Mouse (Mus musculus) right cerebral cortex, postnatal 4 days (tissue): ENCODE measurements around the gene Endou.
A peak's percentile ranks its signal among the peaks of the same experiment; 100 is the strongest.

Experiments used
- DNase-seq: peaks from one replicate; pipeline ENCODE4 v3.0.0-alpha.2; 2022

Endou gene

DNA sequence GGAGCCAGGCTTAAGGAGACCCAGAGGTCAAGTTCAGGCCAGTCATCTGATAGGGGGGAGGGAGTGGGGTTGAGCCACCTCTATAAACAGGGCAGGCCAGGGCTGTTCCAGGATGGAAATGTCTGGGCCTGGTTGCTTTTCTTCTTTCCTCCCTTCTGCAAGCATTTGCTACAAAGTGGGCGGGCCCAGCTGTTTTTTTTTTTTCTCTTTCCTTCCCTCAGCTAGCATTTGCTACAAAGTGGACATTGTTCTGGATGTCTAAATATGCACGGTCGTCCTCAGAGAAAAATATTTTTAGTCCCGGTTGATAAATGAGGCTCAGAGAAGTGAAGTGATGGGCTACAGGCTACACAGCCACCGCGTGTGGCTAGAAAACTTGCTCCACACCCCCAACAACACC lies 23.3 kb upstream of the Endou start:
- no peak for DNase-seq

DNA sequence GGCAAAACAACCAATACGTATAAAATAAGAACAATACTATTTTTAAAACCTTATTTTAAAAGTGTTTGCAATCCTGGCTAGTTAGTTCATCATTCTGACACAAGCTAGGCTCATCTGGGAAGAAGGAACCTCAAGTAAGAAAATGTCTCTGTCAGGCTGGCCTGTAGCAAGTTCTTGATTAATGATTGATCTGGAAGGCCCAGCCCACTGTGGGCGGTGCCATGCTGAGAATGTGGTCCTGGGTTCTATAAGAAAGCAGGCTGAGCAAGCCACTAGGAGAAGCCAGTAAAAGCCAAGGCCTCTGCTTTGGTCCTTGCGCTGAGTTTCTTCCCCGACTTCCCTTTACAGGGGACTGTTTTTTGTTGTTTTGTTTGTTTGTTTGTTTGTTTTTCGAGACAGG lies 21.4 kb upstream of the Endou start:
- DNase-seq, result no peak

DNA sequence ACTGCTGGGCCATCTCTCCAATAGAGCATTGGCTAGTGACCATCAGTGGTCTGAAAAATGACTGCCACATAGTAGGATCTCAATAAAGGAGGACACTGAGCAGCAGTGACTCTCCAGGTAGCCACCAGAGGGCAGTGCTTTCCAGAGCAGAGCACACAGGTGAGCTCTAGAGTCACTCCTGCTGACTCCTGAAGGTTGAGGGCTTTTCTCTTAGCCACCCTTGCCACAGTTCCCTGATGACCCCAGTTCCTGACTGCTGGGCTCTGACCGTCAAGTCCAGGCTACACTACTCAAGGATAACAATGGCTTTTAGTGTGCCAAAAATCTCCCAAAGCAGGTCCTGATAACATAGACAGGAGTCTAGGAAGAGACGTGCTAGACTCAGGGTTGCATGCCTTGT lies 20.5 kb upstream of the Endou start:
- DNase-seq, result no peak

DNA sequence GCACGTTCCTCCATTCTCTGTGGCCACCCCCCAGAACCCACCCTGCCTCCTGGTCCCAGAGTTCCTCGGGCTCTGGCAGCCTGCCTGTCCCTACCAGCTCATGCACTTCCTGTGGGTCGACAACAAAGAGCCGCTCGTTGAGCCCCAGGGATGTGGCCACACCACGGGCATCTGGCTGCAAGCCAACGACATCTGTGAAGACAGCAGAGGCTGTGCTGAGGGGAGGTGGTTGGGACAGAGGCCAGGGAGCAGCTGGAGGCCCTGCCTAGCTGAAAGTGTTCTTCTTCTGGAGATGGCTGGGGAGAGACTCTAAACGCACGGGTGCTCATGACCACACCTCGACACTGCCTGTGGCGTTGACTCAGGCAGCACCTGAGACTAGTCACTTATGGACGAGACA lies 19.6 kb upstream of the Endou start:
- peak; percentile 86 for DNase-seq

DNA sequence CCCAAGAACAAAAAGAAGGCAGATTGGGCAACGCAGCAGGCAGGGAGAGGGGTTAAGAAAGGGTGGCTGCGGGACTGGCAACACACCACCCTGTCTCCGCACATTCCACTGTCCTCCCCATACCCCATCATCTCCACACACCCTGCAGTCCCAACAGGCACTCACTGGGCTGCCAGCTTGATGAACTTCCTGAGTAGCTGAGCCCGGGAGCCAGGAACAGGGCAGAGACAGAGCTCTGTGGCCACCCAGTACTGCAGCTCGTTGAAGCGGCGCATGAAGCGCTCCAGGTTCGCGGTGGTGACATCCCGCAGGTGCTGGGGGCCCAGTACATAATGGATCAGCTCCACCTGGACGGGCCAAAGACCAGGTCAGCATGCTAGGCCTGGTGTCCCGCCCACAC lies 18.7 kb upstream of the Endou start:
- no peak for DNase-seq

DNA sequence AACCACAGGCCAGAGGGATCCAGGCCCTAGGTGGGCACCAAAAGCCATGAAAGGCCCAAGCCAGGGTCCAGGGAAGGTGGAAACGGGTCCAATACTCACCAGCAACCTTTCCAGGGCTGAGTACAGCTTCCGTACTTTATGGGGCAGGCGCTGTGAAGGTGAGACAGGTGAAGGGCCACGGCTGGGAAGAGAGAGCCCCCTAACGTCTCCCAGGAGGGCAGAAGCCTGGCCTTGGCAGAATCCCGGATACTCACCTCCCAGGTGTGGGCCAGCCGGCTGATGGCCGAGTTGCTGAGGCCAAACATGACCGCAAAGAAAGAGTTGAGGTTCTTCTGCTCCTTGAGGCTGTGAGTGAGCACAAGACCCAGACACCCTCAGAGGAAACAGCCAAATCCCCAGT lies 18.3 kb upstream of the Endou start:
- DNase-seq, result no peak

DNA sequence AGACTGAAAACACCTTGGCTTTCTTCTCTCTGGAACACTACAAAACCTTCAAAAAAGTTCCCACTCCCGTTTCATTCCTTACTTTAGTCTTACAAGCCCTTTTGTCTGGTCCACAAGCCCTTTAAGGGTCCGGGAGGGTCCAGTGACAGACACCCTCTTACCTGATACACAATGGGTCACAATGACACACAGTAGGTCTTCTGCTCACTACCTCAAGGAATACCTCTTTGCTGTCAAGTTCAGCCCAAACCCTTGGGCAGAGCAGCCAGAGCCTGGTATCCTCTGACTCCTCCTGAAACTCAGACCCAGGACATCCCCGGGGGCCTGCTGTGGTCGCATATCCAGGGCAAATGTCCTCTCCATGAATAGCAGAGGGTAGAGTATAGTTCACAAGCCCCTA lies 17.8 kb upstream of the Endou start:
- no peak for DNase-seq

DNA sequence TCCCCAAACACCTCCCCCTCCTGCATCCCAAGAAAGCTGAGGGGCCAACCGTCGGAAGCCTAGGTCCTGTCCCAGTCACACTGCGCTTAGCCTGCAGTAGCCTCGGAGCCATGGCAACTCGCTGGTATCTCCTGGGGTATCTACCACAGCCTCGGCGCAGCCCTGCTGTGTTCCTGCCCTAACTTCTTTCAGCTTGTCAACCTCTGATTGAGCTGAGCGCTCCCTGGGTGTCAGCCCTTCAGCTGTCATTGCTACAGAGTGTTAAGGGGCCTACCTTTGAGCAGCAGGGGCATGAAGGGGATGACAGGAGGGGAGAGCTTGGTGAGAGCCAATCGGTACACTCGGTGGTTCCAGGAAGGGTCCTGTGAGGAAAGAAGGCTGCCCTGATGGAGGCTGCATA lies 17.2 kb upstream of the Endou start:
- DNase-seq, result no peak

DNA sequence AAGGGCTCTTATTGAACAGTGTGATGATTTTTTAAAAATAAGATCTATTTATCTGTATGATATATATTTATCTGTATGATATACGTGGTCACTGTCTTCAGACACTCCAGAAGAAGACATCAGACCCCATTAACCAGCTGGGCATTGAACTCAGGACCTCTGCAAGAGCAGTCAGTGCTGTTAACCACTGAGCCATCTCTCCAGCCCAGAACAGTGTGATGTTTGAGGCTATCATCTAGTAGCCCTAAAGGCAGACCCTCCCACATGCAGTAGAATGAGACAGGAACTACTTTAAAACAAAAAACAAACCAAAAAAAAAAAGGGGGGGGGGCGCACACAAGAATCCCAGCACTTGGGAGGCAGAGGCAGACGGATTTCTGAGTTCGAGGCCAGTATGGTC lies 16.3 kb upstream of the Endou start:
- DNase-seq, result no peak

DNA sequence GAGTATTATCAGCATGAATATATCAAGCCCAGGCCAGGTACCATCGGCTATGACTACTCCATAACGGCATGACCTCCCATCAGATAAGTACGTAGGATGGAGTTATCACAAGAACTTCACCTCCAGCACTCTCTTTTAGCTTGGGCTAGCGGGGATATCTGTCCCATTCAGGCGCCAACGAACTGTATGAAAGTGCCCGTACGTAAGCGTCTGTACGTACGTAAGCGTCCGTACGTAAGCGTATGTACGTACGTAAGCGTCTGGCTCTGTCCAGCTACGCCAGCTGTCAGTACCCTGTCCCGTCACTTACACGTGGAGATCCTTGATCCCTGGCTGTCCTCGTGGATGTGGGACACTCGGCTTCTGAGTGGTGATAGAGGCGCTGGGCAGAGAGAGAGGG lies 15.6 kb upstream of the Endou start:
- DNase-seq, result no peak

DNA sequence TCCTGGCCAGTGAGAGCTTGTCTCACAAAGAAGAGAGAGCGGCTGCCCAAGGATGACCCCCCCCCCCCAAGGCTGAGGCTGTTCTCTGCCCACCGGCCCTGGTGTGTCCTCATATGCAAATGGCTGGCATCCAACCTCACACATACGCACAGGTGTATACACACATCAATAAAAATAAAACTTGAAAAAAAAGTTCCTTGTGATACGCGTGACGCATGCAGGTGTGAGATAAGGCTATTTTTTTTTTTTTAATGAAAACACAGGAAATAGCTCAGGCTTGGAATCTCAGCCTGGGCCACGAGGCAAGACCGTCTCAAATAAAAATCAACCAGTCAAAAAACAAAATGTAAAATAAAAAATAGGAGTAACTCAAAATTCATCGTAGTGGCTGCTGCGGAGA lies 15.1 kb upstream of the Endou start:
- DNase-seq, result no peak

DNA sequence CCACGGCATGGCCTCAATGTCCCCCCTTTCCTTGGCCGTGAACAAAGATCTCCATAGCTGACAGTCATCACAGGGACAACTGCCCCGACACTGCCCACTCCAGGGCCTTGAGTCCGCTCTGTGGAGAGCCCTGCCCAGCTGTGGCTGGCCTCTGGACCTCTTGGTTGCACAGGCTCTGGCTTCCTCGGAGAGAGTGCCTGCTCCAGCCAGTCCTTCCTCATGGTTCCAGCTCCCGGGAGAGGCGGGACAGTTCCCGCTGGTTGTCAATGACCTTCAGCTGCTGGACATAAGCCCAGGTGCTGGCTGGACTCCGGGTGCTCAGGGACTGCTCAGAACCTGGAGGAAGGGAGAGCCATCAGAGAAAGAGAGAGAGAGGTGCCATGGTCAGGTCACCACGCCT lies 14.2 kb upstream of the Endou start:
- DNase-seq, result no peak

DNA sequence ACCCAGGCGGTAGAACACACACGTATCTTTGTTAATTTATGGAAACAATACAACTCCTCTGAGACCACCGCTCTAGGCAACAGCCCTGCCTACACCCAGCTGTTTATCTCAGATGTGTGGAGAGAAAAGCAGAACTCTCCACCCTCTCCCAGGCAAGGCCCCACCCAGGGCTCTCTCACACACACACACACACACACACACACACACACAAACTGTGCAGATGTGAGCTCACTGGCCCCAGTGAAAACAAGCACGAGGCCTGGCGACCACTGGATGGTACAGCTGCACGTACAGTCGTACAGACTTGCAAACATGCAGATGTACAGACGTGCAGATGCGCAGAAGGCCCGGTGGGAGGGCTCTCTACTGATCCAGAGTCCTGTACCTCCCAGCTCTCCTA lies 13.8 kb upstream of the Endou start:
- no peak for DNase-seq

DNA sequence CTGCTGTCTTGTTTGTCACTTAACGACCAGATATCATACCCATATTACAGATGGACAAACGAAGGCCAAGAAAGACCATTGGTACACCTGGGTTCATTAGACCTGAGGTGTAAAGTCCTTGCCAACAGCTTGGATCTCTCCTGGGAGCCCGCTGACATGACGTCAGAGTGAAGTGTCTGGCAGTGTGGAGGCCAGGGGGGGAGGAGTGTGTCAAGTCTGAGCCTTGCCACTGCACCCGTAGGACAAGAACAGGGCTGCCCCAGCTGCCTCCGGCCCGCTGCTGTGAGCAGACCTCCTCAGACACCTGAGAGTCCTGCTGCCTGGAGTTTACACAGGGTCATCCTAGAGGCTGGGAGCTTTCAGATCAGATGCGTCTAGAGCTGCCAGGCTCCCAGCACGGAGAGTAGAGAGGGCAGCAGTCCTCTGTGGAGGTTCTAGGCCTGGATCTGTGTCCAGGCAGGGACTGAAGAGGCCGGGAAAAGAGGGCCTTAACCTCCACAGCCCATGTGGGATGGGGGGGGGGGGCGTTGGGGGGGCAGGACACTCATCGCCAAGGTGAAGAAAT lies 12.9 kb upstream of the Endou start:
- DNase-seq, result no peak

DNA sequence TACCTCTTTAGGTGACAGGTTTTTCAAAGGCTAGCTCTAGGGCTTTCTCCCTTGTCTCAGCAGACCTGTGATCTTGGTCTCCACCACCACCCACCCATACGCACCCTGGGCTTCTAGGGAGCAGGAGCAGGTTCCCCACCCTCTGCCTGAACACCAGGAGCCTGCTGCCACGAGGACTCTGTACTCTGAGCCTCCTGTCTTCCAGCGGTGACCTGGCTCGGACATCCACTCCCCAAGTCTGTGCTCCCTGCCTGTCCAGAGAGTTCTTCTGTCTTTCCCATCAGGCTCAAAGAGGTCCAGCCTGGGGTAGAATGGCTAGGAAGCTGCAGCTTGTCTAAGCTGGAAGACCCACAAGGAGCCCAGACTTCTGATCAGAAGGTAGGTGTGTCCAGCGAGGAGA lies 12.1 kb upstream of the Endou start:
- DNase-seq, result no peak

DNA sequence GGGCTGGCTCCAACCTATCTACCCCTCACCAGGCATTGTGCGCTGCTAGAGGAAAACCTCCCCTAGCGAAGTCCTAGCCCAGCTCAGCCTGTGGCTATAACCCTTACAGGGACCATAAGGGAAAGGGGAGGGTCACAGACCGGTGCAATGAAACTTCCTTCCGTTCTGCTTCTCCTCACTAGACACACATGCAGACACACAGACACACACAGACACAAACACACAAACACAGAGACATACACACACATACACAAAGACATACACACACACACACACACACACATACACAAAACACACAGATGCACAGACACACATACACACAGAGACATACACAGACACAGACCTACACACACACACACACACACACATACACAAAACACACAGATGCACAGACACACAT lies 11.5 kb upstream of the Endou start:
- DNase-seq, result no peak

DNA sequence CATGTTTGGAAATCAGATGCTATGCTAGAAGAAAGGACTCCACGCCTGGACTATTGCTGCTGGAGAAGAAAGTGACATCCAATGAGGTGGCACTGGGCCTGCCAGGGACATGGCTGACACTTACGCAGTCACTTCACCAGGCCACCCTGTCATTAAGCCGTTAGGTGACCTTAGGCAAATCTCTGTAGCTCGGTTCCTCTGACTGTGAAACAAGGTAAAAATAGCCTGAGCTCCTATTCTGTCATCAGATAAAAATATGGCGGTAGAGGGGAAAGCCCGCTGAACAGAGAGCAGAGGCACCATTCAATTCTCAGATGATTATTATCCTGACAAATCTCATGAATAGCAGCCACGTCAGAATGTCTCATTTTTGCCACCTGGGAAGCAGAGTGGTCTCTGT lies 10.9 kb upstream of the Endou start:
- no peak for DNase-seq

DNA sequence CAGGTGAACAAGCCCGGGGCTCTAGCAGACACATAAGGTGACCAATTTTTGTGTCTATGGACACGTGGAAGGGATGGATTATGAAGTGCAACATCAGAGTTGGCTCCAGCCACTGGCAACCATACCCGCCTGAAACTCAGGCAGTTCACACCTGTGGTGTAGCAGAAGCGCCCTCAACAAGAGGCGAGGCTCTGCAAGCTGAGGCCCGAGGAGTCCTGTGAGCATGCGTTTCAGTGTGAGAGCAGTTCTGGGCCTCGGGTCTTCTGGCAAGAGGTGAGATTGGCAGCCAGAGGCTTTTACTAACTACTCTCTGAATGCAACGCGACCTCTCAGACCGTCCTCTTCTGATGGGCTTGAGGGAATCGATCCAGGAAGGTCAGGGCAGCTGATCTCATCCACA lies 10.5 kb upstream of the Endou start:
- no peak for DNase-seq

DNA sequence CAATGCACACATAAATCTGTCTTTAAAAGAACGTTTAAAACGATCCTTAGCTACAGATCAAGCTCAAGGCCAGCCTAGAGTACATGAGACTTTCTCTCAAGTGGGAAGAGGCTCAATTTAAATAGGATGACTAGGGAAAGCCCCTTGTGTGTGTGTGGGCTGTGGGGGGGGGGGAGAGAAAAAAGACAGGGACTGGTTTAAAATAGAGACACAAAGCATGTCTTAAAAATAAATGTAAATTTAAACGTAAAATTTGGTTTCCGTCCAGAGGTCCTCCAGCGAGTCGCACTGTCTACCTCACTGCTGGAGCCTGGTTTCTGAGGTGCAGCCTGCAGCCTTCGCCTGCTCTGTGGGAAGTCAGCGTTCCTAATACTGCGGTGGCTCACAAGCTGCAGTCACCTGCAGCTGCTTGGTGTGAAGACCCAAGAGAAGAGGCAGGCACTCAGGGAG lies 9.2 kb upstream of the Endou start:
- DNase-seq, result no peak

DNA sequence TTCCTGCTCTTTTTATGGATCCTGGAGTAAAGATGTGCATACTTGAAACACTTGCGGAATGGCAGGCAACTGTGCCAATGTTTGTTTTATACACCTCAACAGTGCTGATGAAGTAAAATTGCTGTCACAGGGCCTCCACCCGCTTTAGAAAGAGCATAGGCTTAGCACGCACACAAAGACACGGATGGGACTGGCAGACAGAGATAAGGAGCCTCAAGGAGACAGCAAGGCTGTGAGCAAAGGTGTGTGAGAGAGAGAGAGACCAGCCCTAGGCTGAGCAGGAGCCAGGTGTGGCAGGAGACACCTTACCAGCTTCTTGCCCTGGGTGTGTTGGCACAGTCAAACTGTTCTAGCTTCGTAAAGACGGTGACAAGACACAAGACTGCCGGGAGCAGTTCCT lies 7.8 kb upstream of the Endou start:
- DNase-seq, result no peak

DNA sequence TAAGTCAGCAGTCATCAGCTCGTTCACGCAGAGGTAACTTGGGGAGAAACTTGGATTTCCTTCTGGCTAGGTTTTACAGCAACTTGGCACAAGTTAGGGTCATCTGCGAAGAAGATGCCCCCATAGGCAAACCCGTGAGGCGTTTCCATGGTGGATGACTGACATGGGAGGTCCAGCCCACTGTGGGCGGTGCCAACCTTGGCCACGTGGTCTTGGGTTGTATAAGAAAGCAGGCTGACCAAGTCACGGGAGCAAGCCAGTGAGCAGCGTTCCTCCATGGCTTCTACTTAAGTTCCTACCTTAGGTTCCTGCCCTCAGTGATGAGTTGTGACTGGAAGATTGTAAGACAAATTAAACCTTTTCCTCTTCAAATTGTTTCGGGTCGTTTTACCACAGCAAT lies 849 bp upstream of the Endou start:
- DNase-seq, result no peak

DNA sequence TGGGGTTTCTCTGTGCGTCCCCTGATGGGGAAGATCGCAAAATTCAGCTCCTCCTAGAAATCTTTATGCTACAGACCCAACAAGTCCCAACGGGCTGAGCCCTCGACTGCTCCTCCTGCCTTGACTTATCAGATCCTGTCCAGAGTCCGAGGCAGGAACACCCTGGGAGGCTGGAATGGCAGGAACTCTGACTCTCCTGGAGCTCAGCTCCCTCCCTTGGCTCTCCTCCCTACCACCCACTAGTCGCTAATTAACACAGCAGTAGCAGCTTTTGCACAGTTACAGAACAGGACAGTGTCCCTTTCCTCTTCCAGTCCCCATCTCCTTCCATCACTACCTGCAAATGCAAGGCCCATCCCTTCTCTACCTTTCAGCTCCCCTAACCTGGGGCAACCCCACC lies 774 bp downstream of the Endou start:
- DNase-seq, result no peak

DNA sequence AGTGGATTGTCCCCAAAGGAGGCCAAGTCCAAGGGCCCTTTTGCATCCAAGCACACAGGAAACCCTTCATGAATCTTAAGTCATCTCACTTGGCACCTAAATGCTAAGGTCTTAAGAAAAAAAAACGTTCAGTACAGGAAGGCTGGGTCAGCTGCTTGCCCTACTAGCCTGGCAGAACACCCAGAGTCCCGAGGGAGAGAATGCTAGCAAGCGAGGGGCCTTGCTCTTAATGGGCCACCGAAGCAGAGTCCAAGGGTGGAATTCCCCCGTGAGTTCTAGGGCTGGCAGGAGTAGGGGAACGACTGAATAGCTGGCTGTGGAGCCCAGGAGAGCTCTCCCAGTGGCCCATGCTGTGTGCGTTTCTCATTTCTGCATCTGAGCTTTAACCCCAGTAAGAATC lies 2.3 kb downstream of the Endou start:
- DNase-seq, result no peak

DNA sequence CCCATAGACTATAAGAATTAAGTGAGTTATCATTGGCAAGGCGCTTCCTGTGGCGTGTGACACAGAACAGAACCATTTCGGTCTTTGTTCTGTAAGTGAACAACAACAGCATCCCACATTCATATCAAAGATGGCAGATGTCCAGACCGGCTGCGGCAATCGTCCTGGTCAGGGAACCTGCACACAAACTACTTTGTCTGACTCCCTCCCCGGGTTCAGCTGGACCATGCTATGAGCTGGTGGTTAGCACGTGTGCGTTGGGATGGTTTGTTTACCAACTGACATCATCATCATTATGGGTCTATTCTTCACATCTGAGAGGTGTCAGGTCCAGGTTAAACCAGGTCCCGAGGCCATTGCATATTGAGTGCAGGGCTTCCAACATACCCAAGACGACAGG lies 2.7 kb downstream of the Endou start:
- DNase-seq, result no peak

DNA sequence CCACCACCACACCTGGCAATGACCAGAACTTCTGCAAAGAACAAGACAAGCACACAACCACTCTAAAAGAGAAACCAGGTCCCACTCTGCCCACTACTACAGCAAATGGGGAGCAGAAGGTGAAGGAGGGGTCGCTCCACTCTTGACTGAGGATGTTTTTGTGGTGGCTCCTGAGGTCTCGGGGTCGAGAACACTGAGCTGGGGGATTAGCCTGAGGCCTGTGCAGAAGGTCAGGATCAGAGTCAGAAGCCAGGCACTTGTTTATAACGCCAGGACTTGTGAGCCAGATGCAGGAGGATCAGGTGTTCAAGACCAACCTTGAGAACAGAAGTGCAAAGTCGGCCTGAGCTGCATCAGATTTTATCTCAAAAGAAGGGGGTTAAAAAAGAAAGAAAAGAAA lies 3.6 kb downstream of the Endou start:
- no peak for DNase-seq

DNA sequence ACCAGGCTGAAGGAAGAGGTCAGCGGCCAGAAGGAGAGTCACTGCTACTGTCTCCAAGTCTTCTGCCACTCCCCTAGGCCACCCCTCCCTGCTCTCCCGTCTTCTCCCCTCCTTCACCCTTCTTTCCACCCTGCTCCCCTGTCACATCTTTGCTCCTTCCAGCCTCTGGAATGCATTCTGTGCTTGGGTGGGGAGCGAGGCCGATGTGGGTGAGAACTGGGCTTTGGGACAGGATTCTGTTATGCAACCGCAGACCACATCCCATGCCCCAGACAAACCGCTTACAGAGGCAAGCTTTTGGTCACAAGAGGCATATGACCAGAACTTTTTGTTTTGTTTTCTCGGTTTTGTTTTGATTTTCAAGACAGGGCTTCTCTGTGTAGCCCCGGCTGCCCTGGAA lies 4.1 kb downstream of the Endou start:
- no peak for DNase-seq
